Mouse (Mus musculus) bone marrow macrophage, adult 2 months (primary cell): Measurements from ENCODE around the gene Ntrk3.

ENCODE experiments used
- CTCF ChIP-seq: IDR thresholded peaks from 2 replicates; pipeline ENCODE4 v1.5.1; 2012; ENCODE audit warnings: low read depth, mild to moderate bottlenecking, low read length, moderate library complexity
- POLR2A ChIP-seq: IDR thresholded peaks from 2 replicates; pipeline ENCODE4 v1.6.1; 2012; ENCODE audit warnings: mild to moderate bottlenecking, low read depth, low read length, borderline replicate concordance

- TF ChIP-seq POLR2A, result no peak
- TF ChIP-seq CTCF, result no peak
Observed at GRCm38 (mm10) chr7:78451666-78452065, 286.1 kb downstream of the Ntrk3 start.
